Mouse (Mus musculus) hindbrain, embryonic 11.5 days (tissue): ENCODE results near the gene Pcbp4. TPM values are rescaled to one million over a fixed set of nuclear protein-coding genes. Genes with fewer than 3 reads are reported as not detected.
A peak's percentile ranks its signal among the peaks of the same experiment; 100 is the strongest.

Experiments
- ATAC-seq: fragments of 200-750 bp; cut with Nextera tagmentation; 2 replicates; pipeline ENCODE4 v1.8.0; 2017; ENCODE audit warnings: mild to moderate bottlenecking, moderate TSS enrichment, moderate library complexity; ENCODE audit not compliant: low FRiP score
- DNase-seq: peaks from one replicate; pipeline ENCODE4 v3.0.0-alpha.2; 2015; ENCODE audit warnings: low spot score
- H3K27ac ChIP-seq: fragments of 300-500 bp; sonication (generic); 2 replicates; pipeline ENCODE4 v1.5.1; 2014; ENCODE audit warnings: mild to moderate bottlenecking, low read depth, low read length
- H3K27me3 ChIP-seq: fragments of 300-500 bp; sonication (generic); 2 replicates; pipeline ENCODE4 v1.6.1; 2014; ENCODE audit warnings: mild to moderate bottlenecking, low read length, moderate library complexity, mixed read lengths; ENCODE audit not compliant: control insufficient read depth, insufficient read depth
- H3K36me3 ChIP-seq: fragments of 300-500 bp; sonication (generic); 2 replicates; pipeline ENCODE4 v1.6.1; 2014; ENCODE audit warnings: mild to moderate bottlenecking, low read length, moderate library complexity, mixed read lengths; ENCODE audit not compliant: control insufficient read depth, insufficient read depth
- H3K4me1 ChIP-seq: fragments of 300-500 bp; sonication (generic); replicated peaks from 2 replicates; pipeline ENCODE4 v1.6.1; 2014; ENCODE audit warnings: low read length, mixed read lengths; ENCODE audit not compliant: control insufficient read depth, insufficient read depth
- H3K4me2 ChIP-seq: fragments of 300-500 bp; sonication (generic); replicated peaks from 2 replicates; pipeline ENCODE4 v1.6.1; 2014; ENCODE audit warnings: mild to moderate bottlenecking, low read depth, low read length
- H3K4me3 ChIP-seq: fragments of 300-500 bp; sonication (generic); 2 replicates; pipeline ENCODE4 v1.5.1; 2014; ENCODE audit warnings: low read depth, low read length
- H3K9ac ChIP-seq: fragments of 300-500 bp; sonication (generic); 2 replicates; pipeline ENCODE4 v1.6.1; 2014; ENCODE audit warnings: low read depth, low read length
- H3K9me3 ChIP-seq: fragments of 300-500 bp; sonication (generic); 2 replicates; pipeline ENCODE4 v1.6.1; 2016; ENCODE audit warnings: low read length; ENCODE audit not compliant: control insufficient read depth
- WGBS: fragments of 180-500 bp; shearing (Covaris S2); extraction: QIAGEN DNeasy Blood & Tissue Kit; methylation state at CpG from one replicate; pipeline ENCODE4 v1.1.7; 2014; 5-methylcytosine and 5-hydroxymethylcytosine counted together
- polyA plus RNA-seq: library from polyadenylated mRNA; unstranded; fragments of >200 nt; fragmentation: Nextera tagmentation; extraction: Ambion mirVana; gene quantifications from 2 replicates; pipeline ENCODE4 v1.2.1, GENCODE M21; 2014

Pcbp4 gene
- polyA plus RNA-seq, 1 experiment from 2014 or later: 222 TPM

DNA sequence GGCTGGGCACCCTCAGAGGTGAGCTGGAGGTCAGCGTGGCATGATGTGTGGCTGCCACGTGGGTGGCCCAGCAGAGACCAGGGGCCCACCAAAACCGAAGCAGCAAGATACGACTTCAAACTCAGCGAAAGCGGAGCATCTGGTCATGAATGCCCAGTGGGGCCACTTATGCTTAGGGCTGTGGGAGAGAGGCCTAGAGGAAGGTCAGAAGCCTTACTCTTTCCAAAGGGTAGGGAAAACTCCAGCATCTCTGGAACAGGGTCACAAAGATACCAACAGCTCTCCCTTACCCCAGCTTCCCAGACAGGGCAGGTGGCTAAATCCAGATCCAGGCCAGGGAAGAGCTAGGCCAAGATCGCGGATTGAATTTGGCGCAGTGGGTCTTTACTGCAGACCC is 4.1 kb downstream of the Pcbp4 start:
- peak overlapping the region; percentile 82 for H3K4me3 ChIP-seq
- no peaks in the 10 kb centered on the region for H3K27me3 ChIP-seq
- peak overlapping the region; percentile 97 for H3K4me2 ChIP-seq
- H3K9ac ChIP-seq: peak overlapping the region; percentile 93
- H3K36me3 ChIP-seq: peaks cover 17% of the 10 kb centered on the region
- peak overlapping the region; percentile 98 for H3K27ac ChIP-seq
- 32% methylated on average over 9 of the region's 9 CpGs for WGBS
- no peak for ATAC-seq
- no peak for DNase-seq
- peaks cover 31% of the 10 kb centered on the region for H3K4me1 ChIP-seq
- H3K9me3 ChIP-seq: no peaks in the 10 kb centered on the region

DNA sequence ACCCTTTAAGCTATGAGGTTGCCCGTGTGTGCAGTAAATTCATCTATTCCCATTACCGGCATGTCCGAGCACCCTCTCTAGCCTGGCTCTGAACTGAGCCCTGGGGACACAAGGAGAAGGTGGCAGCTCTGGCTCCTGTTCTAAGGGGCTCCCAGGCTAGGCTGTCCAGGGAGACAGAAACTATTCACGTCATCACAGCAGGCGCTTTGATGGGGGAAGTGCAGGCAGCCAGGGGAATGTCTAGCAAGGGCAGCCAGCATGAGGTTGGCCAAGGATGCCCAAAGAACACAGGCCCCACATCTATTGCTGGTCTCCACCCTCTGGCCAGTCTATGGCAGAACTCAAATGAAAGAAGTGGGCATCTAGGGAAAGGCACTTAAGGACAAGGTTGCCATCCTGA is 4.8 kb downstream of the Pcbp4 start:
- peaks cover 25% of the 10 kb centered on the region for H3K4me1 ChIP-seq
- 65% methylated on average over 5 of the region's 5 CpGs for WGBS
- no peak for DNase-seq

DNA sequence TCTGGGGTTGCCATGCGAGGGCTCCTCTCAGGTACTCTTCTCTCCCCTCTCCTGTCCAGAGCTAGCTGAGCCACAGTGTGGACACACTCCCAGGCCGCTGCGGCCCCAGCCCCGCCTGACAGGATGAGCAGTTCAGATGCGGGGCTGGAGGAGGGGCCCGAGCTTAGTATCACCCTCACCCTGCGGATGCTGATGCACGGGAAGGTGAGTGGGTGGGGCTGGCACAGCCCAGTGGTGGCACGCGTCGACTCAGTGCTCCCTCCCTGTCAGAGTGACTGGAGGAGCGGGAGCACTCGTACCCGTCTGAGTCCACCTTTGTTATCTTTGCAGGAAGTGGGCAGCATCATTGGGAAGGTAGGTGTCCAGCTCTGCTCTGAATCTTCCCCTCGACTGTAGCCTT is 6.9 kb downstream of the Pcbp4 start:
- Histone ChIP-seq H3K27ac (no peak overlapping the region), H3K4me3 (no peak overlapping the region), H3K9me3 (no peaks in the 10 kb centered on the region), H3K27me3 (no peaks in the 10 kb centered on the region), H3K4me2 (no peak overlapping the region), H3K4me1 (peaks cover 32% of the 10 kb centered on the region), H3K36me3 (peaks cover 25% of the 10 kb centered on the region), H3K9ac (no peak overlapping the region)
- WGBS: 86% methylated on average over 15 of the region's 15 CpGs
- ATAC-seq (no peak), DNase-seq (no peak)

More for the DNA sequence above, 4.8 kb downstream of the Pcbp4 start:
- 0 out of 2 replicates have a peak overlapping the region, but pooled peaks have one; percentile 24 for H3K27ac ChIP-seq
- H3K9ac ChIP-seq: peak overlapping the region; percentile 93; the same call in 1 of the 2 replicates
- H3K36me3 ChIP-seq: peaks cover 18% of the 10 kb centered on the region
- H3K4me2 ChIP-seq: peak overlapping the region; percentile 97
- no peak for ATAC-seq
- peak overlapping the region; percentile 82 for H3K4me3 ChIP-seq
- no peaks in the 10 kb centered on the region for H3K9me3 ChIP-seq
- no peaks in the 10 kb centered on the region for H3K27me3 ChIP-seq

DNA sequence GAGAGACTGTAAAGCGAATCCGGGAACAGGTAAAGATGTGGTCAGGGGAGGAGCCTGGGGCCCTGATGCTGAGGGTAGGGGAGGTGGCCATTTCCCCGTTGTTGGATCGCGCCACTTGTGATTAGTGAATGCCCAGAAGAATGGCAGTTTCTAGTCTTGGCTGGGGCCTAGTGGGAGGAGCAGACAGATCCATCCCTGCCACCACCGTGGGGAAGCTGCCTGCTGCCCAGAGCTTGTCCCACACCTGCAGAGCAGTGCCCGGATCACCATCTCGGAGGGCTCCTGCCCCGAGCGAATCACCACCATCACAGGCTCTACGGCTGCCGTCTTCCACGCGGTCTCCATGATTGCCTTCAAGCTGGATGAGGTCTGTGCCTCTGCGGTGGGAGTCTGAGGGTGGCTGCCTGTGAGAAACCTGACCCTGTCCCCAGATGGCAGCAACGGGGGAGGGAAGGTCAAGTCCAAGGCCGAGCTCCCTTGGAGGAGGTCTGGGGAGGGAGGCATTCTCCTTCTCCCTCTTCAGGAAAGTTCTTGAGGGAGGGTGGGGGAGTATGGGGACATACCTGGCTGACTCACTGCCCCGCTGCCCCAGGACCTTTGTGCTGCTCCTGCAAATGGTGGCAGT is 7.4 kb downstream of the Pcbp4 start:
- H3K4me1 ChIP-seq: peaks cover 35% of the 10 kb centered on the region
- no peak overlapping the region for H3K9ac ChIP-seq
- 76% methylated on average over 18 of the region's 18 CpGs for WGBS
- no peak for ATAC-seq
- H3K36me3 ChIP-seq: peaks cover 25% of the 10 kb centered on the region
- no peak for DNase-seq
- no peaks in the 10 kb centered on the region for H3K9me3 ChIP-seq
- no peak overlapping the region for H3K4me3 ChIP-seq
- H3K4me2 ChIP-seq: no peak overlapping the region
- H3K27ac ChIP-seq: no peak overlapping the region
- no peaks in the 10 kb centered on the region for H3K27me3 ChIP-seq

DNA sequence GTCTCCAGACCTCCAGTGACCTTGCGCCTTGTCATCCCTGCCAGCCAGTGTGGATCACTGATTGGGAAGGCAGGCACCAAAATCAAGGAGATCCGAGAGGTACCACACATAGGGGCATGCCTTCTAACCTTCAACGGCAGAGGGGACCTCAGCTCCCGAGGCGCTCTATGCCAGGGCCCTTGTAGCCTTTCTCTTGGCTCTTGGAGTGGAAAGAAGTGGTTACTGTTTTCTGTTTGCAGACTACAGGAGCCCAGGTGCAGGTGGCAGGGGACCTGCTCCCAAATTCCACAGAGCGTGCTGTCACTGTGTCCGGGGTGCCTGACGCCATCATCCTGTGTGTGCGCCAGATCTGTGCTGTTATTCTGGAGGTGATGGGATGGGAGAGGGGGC is 7.9 kb downstream of the Pcbp4 start:
- H3K9ac ChIP-seq: no peak overlapping the region
- H3K4me3 ChIP-seq: no peak overlapping the region
- no peak for DNase-seq
- H3K9me3 ChIP-seq: no peaks in the 10 kb centered on the region
- H3K4me2 ChIP-seq: no peak overlapping the region
- no peaks in the 10 kb centered on the region for H3K27me3 ChIP-seq
- H3K36me3 ChIP-seq: peaks cover 25% of the 10 kb centered on the region
- H3K4me1 ChIP-seq: peaks cover 33% of the 10 kb centered on the region
- no peak for ATAC-seq
- WGBS: 91% methylated on average over 9 of the region's 9 CpGs
- H3K27ac ChIP-seq: no peak overlapping the region

DNA sequence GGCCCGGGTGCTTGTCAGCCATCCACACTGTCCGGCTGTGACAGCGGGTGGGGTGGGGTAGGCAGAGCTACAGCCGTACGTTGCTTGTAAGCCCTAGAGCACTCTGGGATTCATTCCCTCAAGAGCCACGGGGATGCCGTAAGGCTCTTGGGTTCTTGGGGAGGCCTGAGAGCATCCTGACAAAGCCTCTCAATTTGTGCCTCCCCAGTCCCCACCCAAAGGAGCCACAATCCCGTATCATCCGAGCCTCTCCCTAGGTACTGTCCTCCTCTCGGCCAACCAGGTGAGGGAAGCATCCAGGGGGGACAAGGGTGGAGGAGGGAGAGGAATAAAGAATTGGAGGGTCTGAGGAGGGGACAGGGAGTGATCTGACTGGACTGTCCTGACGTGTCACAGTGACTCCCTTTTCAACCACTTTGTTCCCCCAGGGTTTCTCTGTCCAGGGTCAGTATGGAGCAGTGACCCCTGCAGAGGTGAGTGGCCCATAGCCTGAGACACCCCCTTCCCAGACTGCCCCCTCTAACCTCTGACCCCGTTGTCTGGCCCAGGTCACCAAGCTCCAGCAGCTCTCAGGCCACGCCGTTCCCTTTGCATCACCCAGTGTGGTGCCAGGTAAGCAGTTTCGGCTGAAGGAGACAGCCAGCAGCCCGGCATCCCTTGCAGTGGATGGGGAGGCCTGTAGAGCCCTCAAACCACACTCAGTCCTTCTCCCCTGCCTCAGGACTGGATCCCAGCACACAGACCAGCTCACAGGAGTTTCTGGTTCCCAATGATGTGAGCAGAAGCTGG is 8.7 kb downstream of the Pcbp4 start:
- Histone ChIP-seq H3K4me1 (peaks cover 25% of the 10 kb centered on the region), H3K36me3 (peaks cover 25% of the 10 kb centered on the region), H3K27ac (no peak overlapping the region), H3K9ac (no peak overlapping the region), H3K4me3 (no peak overlapping the region), H3K9me3 (no peaks in the 10 kb centered on the region), H3K27me3 (no peaks in the 10 kb centered on the region), H3K4me2 (no peak overlapping the region)
- ATAC-seq (no peak), DNase-seq (no peak)
- 80% methylated on average over 16 of the region's 16 CpGs for WGBS

DNA sequence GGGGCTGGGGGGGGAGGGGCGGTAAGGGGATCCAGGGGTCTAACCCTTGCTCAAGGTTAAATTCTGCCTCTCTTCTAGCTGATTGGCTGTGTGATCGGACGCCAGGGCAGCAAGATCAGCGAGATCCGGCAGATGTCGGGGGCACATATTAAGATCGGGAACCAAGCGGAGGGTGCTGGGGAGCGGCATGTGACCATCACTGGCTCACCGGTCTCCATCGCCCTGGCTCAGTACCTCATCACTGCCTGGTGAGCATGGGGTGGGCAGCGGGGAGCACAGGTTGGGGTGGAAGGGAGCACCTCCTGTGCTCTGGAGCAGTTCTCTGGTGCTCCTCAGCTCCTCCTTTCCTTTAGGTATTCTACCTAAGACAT is 9.3 kb downstream of the Pcbp4 start:
- Histone ChIP-seq H3K36me3 (peaks cover 25% of the 10 kb centered on the region), H3K4me1 (peaks cover 19% of the 10 kb centered on the region), H3K9me3 (no peaks in the 10 kb centered on the region), H3K9ac (no peak overlapping the region), H3K27me3 (no peaks in the 10 kb centered on the region), H3K4me3 (no peak overlapping the region), H3K27ac (no peak overlapping the region), H3K4me2 (no peak overlapping the region)
- no peak for DNase-seq
- ATAC-seq: no peak
- WGBS: 92% methylated on average over 12 of the region's 12 CpGs

DNA sequence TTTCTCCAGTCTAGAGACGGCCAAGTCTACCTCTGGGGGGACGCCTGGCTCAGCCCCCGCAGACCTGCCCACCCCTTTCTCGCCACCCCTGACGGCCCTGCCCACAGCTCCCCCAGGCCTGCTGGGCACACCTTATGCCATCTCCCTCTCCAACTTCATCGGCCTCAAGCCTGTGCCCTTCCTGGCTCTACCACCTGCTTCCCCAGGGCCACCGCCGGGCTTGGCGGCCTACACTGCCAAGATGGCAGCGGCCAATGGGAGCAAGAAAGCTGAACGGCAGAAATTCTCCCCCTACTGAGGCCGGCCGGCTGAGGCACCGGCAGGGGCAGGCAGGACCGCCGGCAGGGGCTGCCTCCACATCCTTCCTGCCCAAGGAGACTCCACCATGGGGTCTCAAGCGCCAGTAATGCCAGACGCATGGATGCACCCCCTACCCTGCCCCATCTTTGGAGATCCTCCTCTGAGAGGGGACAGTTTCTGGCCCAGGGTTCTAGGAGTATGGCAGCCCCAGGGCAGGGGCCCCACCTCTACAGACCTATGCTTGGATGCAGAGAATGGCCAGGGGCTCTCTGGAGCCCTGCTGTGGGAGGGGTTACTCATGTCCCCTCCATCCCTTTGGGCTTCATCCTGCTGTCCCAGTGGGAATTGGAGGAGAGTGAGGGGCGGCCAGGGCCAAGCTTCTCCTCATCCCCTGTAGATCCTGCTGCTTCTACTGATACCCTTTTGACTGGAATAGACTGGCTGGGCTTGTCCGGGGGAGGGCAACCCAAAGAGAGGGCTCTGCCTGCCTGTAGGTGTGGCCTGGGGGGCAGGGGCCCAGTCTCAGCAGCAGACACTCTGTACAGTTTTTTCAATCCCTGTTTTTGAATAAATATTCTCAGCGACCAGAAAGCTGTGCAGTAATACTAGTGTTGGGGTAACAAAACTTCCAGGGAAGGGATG is 10.3 kb downstream of the Pcbp4 start:
- WGBS: 86% methylated on average over 21 of the region's 21 CpGs
- no peak for DNase-seq
- Histone ChIP-seq H3K9me3 (no peaks in the 10 kb centered on the region), H3K4me3 (no peak overlapping the region), H3K9ac (no peak overlapping the region), H3K27me3 (no peaks in the 10 kb centered on the region), H3K36me3 (peaks cover 25% of the 10 kb centered on the region), H3K4me2 (0 out of 2 replicates have a peak overlapping the region, but pooled peaks have one; percentile 7), H3K4me1 (peaks cover 14% of the 10 kb centered on the region; the same call in 1 of the 2 replicates), H3K27ac (no peak overlapping the region)
- ATAC-seq: no peak
